ENCODE assay signal across 17 mouse cellular contexts in genomic region chr5:120145371-120146050, GRCm38 (mm10). TPM values are rescaled to one million over a fixed set of nuclear protein-coding genes. Genes with fewer than 3 reads are reported as not detected.
DNase-seq lines count a peak whose midpoint lies in the region; ATAC-seq and TF ChIP-seq lines count a peak whose summit lies in the region.
"Had no signal": no experiment of that assay in that cellular context is flagged by ENCODE, and none has a peak within 500 bp of the region (broad histone marks: within the 10 kb centered on the region; RNA-seq: fewer than 3 reads in every experiment).

No protein-coding gene starts in this region.

- ATAC-seq in forebrain, embryonic 14.5 days = peak; percentile 55
- peak; percentile 60 for ATAC-seq in hindbrain, embryonic 15.5 days (ENCODE audit: low FRiP score, low read depth)
- ATAC-seq in midbrain, embryonic 16.5 days = peak; percentile 47
- no peak for ATAC-seq in liver, postnatal 0 days
- ATAC-seq: activated CD4-positive, CD25-positive, alpha-beta regulatory T cell, adult 4 months; intestine, embryonic 15.5 days; Patski had no signal

- H3K36me3 ChIP-seq in forebrain, embryonic 14.5 days (ENCODE audit: control insufficient read depth, insufficient read depth, low read length) = peaks cover 9% of the 10 kb centered on the region; the same call in 1 of the 2 replicates
- H3K36me3 ChIP-seq in hindbrain, embryonic 15.5 days = no peaks in the 10 kb centered on the region
- no peaks in the 10 kb centered on the region; the same call in 1 of the 2 replicates for H3K36me3 ChIP-seq in midbrain, embryonic 16.5 days (ENCODE audit: control insufficient read depth, insufficient read depth, low read length)
- H3K36me3 ChIP-seq in liver, postnatal 0 days (replicated peaks; ENCODE audit: insufficient read depth, low read length) = peaks cover 15% of the 10 kb centered on the region

- no peaks in the 10 kb centered on the region for H3K27me3 ChIP-seq in forebrain, embryonic 14.5 days (replicated peaks; ENCODE audit: control insufficient read depth, insufficient read depth, low read length)
- no peaks in the 10 kb centered on the region for H3K27me3 ChIP-seq in hindbrain, embryonic 15.5 days
- peaks cover 4% of the 10 kb centered on the region; the same call in 1 of the 2 replicates for H3K27me3 ChIP-seq in midbrain, embryonic 16.5 days (ENCODE audit: control insufficient read depth, insufficient read depth, low read depth, low read length)
- no peaks in the 10 kb centered on the region for H3K27me3 ChIP-seq in liver, postnatal 0 days (ENCODE audit: insufficient read depth, low read length)
- H3K27me3 ChIP-seq: embryonic facial prominence, embryonic 13.5 days; heart, embryonic 12.5 days; intestine, embryonic 15.5 days; kidney, embryonic 15.5 days; lung, embryonic 15.5 days; Patski had no signal

- peak overlapping the region; percentile 15 for H3K4me2 ChIP-seq in forebrain, embryonic 14.5 days (ENCODE audit: low read length)
- H3K4me2 ChIP-seq in hindbrain, embryonic 15.5 days = peak overlapping the region; percentile 44
- H3K4me2 ChIP-seq in midbrain, embryonic 16.5 days (ENCODE audit: low read length) = peak overlapping the region; percentile 47
- no peak overlapping the region for H3K4me2 ChIP-seq in liver, postnatal 0 days (ENCODE audit: low read depth, low read length)
- H3K4me2 ChIP-seq: embryonic facial prominence, embryonic 13.5 days; heart, embryonic 12.5 days; intestine, embryonic 15.5 days; kidney, embryonic 15.5 days; lung, embryonic 15.5 days had no signal

- H3K4me3 ChIP-seq in forebrain, embryonic 14.5 days (ENCODE audit: low read depth, low read length) = no peak overlapping the region
- peak overlapping the region; percentile 13; the same call in 1 of the 2 replicates for H3K4me3 ChIP-seq in hindbrain, embryonic 15.5 days
- H3K4me3 ChIP-seq in midbrain, embryonic 16.5 days (ENCODE audit: low read depth, low read length) = peak overlapping the region; percentile 22; the same call in 1 of the 2 replicates
- no peak overlapping the region for H3K4me3 ChIP-seq in lung, adult 2 months (replicated peaks; ENCODE audit: extremely low read depth, low read depth, low read length)
- H3K4me3 ChIP-seq in liver, postnatal 0 days (ENCODE audit: low read depth, low read length) = no peak overlapping the region
- H3K4me3 ChIP-seq: embryonic facial prominence, embryonic 13.5 days; heart, embryonic 12.5 days; intestine, embryonic 15.5 days; kidney, embryonic 15.5 days; lung, embryonic 15.5 days had no signal

- WGBS in forebrain, embryonic 14.5 days = 35% methylated on average over 19 of the region's 19 CpGs
- 35% methylated on average over 19 of the region's 19 CpGs for WGBS in hindbrain, embryonic 15.5 days
- 10% methylated on average over 17 of the region's 19 CpGs for WGBS in midbrain, embryonic 16.5 days
- 65% methylated on average over 18 of the region's 19 CpGs for WGBS in lung, adult 2 months
- WGBS in liver, postnatal 0 days (ENCODE audit: insufficient replicate concordance) = 86% methylated on average over 18 of the region's 19 CpGs

- H3K9ac ChIP-seq in forebrain, embryonic 14.5 days (ENCODE audit: low read length) = peak overlapping the region; percentile 50
- H3K9ac ChIP-seq in hindbrain, embryonic 15.5 days = peak overlapping the region; percentile 40
- H3K9ac ChIP-seq in midbrain, embryonic 16.5 days (ENCODE audit: low read depth, low read length) = peak overlapping the region; percentile 58
- H3K9ac ChIP-seq in liver, postnatal 0 days (replicated peaks) = no peak overlapping the region
- H3K9ac ChIP-seq: embryonic facial prominence, embryonic 13.5 days; heart, embryonic 12.5 days; intestine, embryonic 15.5 days; kidney, embryonic 15.5 days; lung, embryonic 15.5 days had no signal

- TF ChIP-seq POLR2A in brain, embryonic 14.5 days (IDR thresholded peaks at IDR 0.05; ENCODE audit: borderline replicate concordance, extremely low read depth, insufficient read depth, insufficient read length, poor library complexity, severe bottlenecking) = no peak
- TF ChIP-seq POLR2A in lung, adult 2 months (IDR thresholded peaks at IDR 0.05; ENCODE audit: borderline replicate concordance, extremely low read depth, low read depth, low read length) = no peak

- TF ChIP-seq CTCF in brain, embryonic 14.5 days (IDR thresholded peaks at IDR 0.05; ENCODE audit: borderline replicate concordance, extremely low read depth, insufficient read depth, insufficient read length) = no peak
- no peak for TF ChIP-seq CTCF in lung, adult 2 months (IDR thresholded peaks at IDR 0.05; ENCODE audit: insufficient read depth, low read length)
- TF ChIP-seq CTCF in liver, postnatal 0 days (IDR thresholded peaks at IDR 0.05; ENCODE audit: low read depth) = no peak

- no peaks in the 10 kb centered on the region for H3K4me1 ChIP-seq in forebrain, embryonic 14.5 days (ENCODE audit: control insufficient read depth, insufficient read depth, low read length)
- peaks cover 14% of the 10 kb centered on the region for H3K4me1 ChIP-seq in hindbrain, embryonic 15.5 days (replicated peaks)
- peaks cover 15% of the 10 kb centered on the region for H3K4me1 ChIP-seq in midbrain, embryonic 16.5 days (ENCODE audit: control insufficient read depth, insufficient read depth, low read length)
- H3K4me1 ChIP-seq in lung, adult 2 months (ENCODE audit: control insufficient read depth, insufficient read depth, low read length) = no peaks in the 10 kb centered on the region
- no peaks in the 10 kb centered on the region for H3K4me1 ChIP-seq in liver, postnatal 0 days (ENCODE audit: insufficient read depth)
- H3K4me1 ChIP-seq: intestine, embryonic 15.5 days had no signal

- no peaks in the 10 kb centered on the region for H3K9me3 ChIP-seq in forebrain, embryonic 14.5 days (replicated peaks; ENCODE audit: control insufficient read depth, low read length)
- H3K9me3 ChIP-seq in hindbrain, embryonic 15.5 days = no peaks in the 10 kb centered on the region
- no peaks in the 10 kb centered on the region for H3K9me3 ChIP-seq in midbrain, embryonic 16.5 days (replicated peaks; ENCODE audit: control insufficient read depth, low read length, poor library complexity, severe bottlenecking)
- H3K9me3 ChIP-seq in liver, postnatal 0 days (ENCODE audit: low read length) = no peaks in the 10 kb centered on the region
- H3K9me3 ChIP-seq: embryonic facial prominence, embryonic 13.5 days; heart, embryonic 12.5 days; intestine, embryonic 15.5 days; kidney, embryonic 15.5 days; lung, embryonic 15.5 days had no signal

- peak overlapping the region; percentile 67 for H3K27ac ChIP-seq in forebrain, embryonic 14.5 days (ENCODE audit: low read depth, low read length)
- peak overlapping the region; percentile 71 for H3K27ac ChIP-seq in hindbrain, embryonic 15.5 days (replicated peaks)
- peak overlapping the region; percentile 73 for H3K27ac ChIP-seq in midbrain, embryonic 16.5 days (ENCODE audit: low read length)
- no peak overlapping the region for H3K27ac ChIP-seq in liver, postnatal 0 days (ENCODE audit: low read depth)
- H3K27ac ChIP-seq: embryonic facial prominence, embryonic 13.5 days; intestine, embryonic 15.5 days; lung, embryonic 15.5 days; macrophage had no signal

- TF ChIP-seq EP300 in liver, postnatal 0 days (IDR thresholded peaks at IDR 0.05; ENCODE audit: low read depth) = no peak

- DNase-seq in brain, embryonic 14.5 days (ENCODE audit: low read depth) = peak; percentile 48
- DNase-seq in forebrain, embryonic 14.5 days (ENCODE audit: low spot score) = no peak
- no peak for DNase-seq in gastrocnemius, postnatal 4 days (ENCODE audit: low spot score in 2 of 2)
- DNase-seq in adrenal gland, postnatal 14 days = no peak
- no peak for DNase-seq in lung, adult 2 months
- DNase-seq in liver, postnatal 0 days = no peak
- DNase-seq: thymus, adult 18-20 months had no signal

RNA-seq across cellular contexts. Expression of gene Rbm19, which starts 29.2 kb away (rescaled TPM):
- polyA plus RNA-seq in brain, embryonic 14.5 days (2012; rRNA removed) = 12.6 and 15.7 TPM in 2 replicates
- 12.8 and 15.0 TPM in 2 replicates for polyA plus RNA-seq in forebrain, embryonic 14.5 days (2014; fragmentation: Nextera tagmentation; extraction: Ambion mirVana)
- 19.0 and 19.2 TPM in 2 replicates for polyA plus RNA-seq in hindbrain, embryonic 15.5 days (2015; fragmentation: Nextera tagmentation; extraction: Ambion mirVana)
- polyA plus RNA-seq in midbrain, embryonic 16.5 days (2015; fragmentation: Nextera tagmentation; extraction: Ambion mirVana) = 18.7 and 19.3 TPM in 2 replicates
- total RNA-seq in gastrocnemius, postnatal 4 days (2021) = 10 to 100 TPM; 21.8 to 25.6 TPM
- total RNA-seq in adrenal gland, postnatal 14 days (2021) = 21.9 and 32.2 TPM in 2 replicates
- polyA plus RNA-seq in lung, adult 2 months (2012; rRNA removed) = 10.0 and 10.3 TPM in 2 replicates
- polyA plus RNA-seq in liver, postnatal 0 days (2015; fragmentation: Nextera tagmentation; extraction: Ambion mirVana) = 6.8 and 6.9 TPM in 2 replicates

Comparison
In these comparisons a context has a peak if more than half of its experiments do, and no peak if none do; other contexts are left out.
1. H3K4me3 ChIP-seq: peak in hindbrain, embryonic 15.5 days (single experiment) and midbrain, embryonic 16.5 days (single experiment); none in forebrain, embryonic 14.5 days (single experiment), lung, adult 2 months (single experiment) and liver, postnatal 0 days (single experiment).